Mouse (Mus musculus) bone marrow, adult 2 months (tissue): ENCODE data around the gene Ttll3. TPM values are rescaled to one million over a fixed set of nuclear protein-coding genes. Genes with fewer than 3 reads are reported as not detected.

ENCODE experiments used
- H3K27ac ChIP-seq: fragments of 200-500 bp; 2 replicates; pipeline ENCODE4 v1.5.1; 2012; ENCODE audit warnings: low read depth, mild to moderate bottlenecking, control low read depth, inconsistent platforms, low read length; ENCODE audit not compliant: control insufficient read depth, poor library complexity, insufficient read depth
- H3K4me1 ChIP-seq: fragments of 200-500 bp; 2 replicates; pipeline ENCODE4 v1.6.1; 2011; ENCODE audit warnings: low read length; ENCODE audit not compliant: control insufficient read depth, insufficient read depth
- H3K4me3 ChIP-seq: fragments of 200-500 bp; replicated peaks from 2 replicates; pipeline ENCODE3; 2011; ENCODE audit warnings: mild to moderate bottlenecking, low read depth, low read length, control low read depth; ENCODE audit not compliant: control insufficient read depth
- CTCF ChIP-seq: fragments of 200-500 bp; IDR thresholded peaks from 2 replicates; pipeline ENCODE4 v1.5.1; 2011; ENCODE audit warnings: low read length, control low read depth; ENCODE audit not compliant: control insufficient read depth, insufficient read depth
- POLR2A ChIP-seq: fragments of 200-500 bp; IDR thresholded peaks from 2 replicates; pipeline ENCODE4 v1.6.1; 2011; ENCODE audit warnings: low read depth, mild to moderate bottlenecking, control low read depth, low read length, borderline replicate concordance; ENCODE audit not compliant: control insufficient read depth
- WGBS: fragments of 180-500 bp; shearing (Covaris S2); methylation state at CpG from one replicate; pipeline ENCODE4 v1.1.7; 2018; 5-methylcytosine and 5-hydroxymethylcytosine counted together
- polyA plus RNA-seq: library from polyadenylated mRNA; stranded (reverse); fragments of >200 nt; gene quantifications from 2 replicates; pipeline ENCODE4 v1.2.4, GENCODE M21; 2011; ENCODE audit warnings: low replicate concordance; ENCODE audit not compliant: missing spikeins, insufficient read depth, insufficient read length

The Ttll3 gene
- polyA plus RNA-seq, 1 experiment, result 27.7 TPM

GRCm38 (mm10) chr6:113386025-113386424, 3.0 kb upstream of the Ttll3 start:
- H3K27ac ChIP-seq, result no peak overlapping the region
- no peak for TF ChIP-seq CTCF
- TF ChIP-seq POLR2A, result no peak
- no peak overlapping the region for H3K4me3 ChIP-seq
- WGBS, result 60% methylated on average over 3 of the region's 3 CpGs
- H3K4me1 ChIP-seq, result no peaks in the 10 kb centered on the region

- Histone ChIP-seq H3K27ac (no peak overlapping the region), H3K4me3 (no peak overlapping the region), H3K4me1 (no peaks in the 10 kb centered on the region; the same call in 1 of the 2 replicates)
- TF ChIP-seq POLR2A, result no peak
- TF ChIP-seq CTCF, result no peak
- WGBS, result 91% methylated on average over 3 of the region's 3 CpGs
These were observed 1.7 kb downstream of the Ttll3 start for GRCm38 (mm10) chr6:113390715-113391114.

- no peak overlapping the region for H3K4me3 ChIP-seq
- H3K4me1 ChIP-seq, result no peaks in the 10 kb centered on the region; the same call in 1 of the 2 replicates
- 26% methylated on average over 10 of the region's 10 CpGs for WGBS
- TF ChIP-seq CTCF, result no peak
- TF ChIP-seq POLR2A, result no peak
- H3K27ac ChIP-seq, result no peak overlapping the region
These were observed 2.9 kb downstream of the Ttll3 start for GRCm38 (mm10) chr6:113392015-113392386.

- TF ChIP-seq POLR2A, result no peak
- no peak for TF ChIP-seq CTCF
- H3K4me3 ChIP-seq, result no peak overlapping the region
- 8% methylated on average over 51 of the region's 51 CpGs for WGBS
- H3K27ac ChIP-seq, result no peak overlapping the region
- H3K4me1 ChIP-seq, result no peaks in the 10 kb centered on the region; the same call in 1 of the 2 replicates
These were observed 3.5 kb downstream of the Ttll3 start for GRCm38 (mm10) chr6:113392387-113393071.

- Histone ChIP-seq H3K4me3 (no peak overlapping the region), H3K27ac (no peak overlapping the region), H3K4me1 (no peaks in the 10 kb centered on the region; the same call in 1 of the 2 replicates)
- TF ChIP-seq CTCF, result no peak
- no peak for TF ChIP-seq POLR2A
- WGBS, result 58% methylated on average over 6 of the region's 6 CpGs
These were observed 4.9 kb downstream of the Ttll3 start for GRCm38 (mm10) chr6:113393951-113394350.

- TF ChIP-seq CTCF, result no peak
- TF ChIP-seq POLR2A, result no peak
- WGBS, result 88% methylated on average over 11 of the region's 11 CpGs
- no peaks in the 10 kb centered on the region; the same call in 1 of the 2 replicates for H3K4me1 ChIP-seq
These were observed 5.8 kb downstream of the Ttll3 start for GRCm38 (mm10) chr6:113394811-113395210.

GRCm38 (mm10) chr6:113395501-113395900, 6.4 kb downstream of the Ttll3 start:
- 90% methylated on average over 6 of the region's 6 CpGs for WGBS
- H3K27ac ChIP-seq, result no peak overlapping the region

More at GRCm38 (mm10) chr6:113394811-113395210, 5.8 kb downstream of the Ttll3 start:
- H3K4me3 ChIP-seq, result no peak overlapping the region
- no peak overlapping the region for H3K27ac ChIP-seq

GRCm38 (mm10) chr6:113396270-113397030, 7.4 kb downstream of the Ttll3 start:
- TF ChIP-seq CTCF (no peak), POLR2A (no peak)
- WGBS, result 86% methylated on average over 10 of the region's 10 CpGs
- Histone ChIP-seq H3K27ac (no peak overlapping the region), H3K4me3 (no peak overlapping the region), H3K4me1 (no peaks in the 10 kb centered on the region; the same call in 1 of the 2 replicates)

More at GRCm38 (mm10) chr6:113395501-113395900, 6.4 kb downstream of the Ttll3 start:
- Histone ChIP-seq H3K4me3 (no peak overlapping the region), H3K4me1 (no peaks in the 10 kb centered on the region; the same call in 1 of the 2 replicates)
- no peak for TF ChIP-seq POLR2A
- no peak for TF ChIP-seq CTCF
